Mouse (Mus musculus): ENCODE measurements around the gene Rps7. TPM values are rescaled to one million over a fixed set of nuclear protein-coding genes. Genes with fewer than 3 reads are reported as not detected.

The Rps7 gene
- polyA plus RNA-seq, 1 experiment from 2014 or later, result 979 TPM

GRCm38 (mm10) chr12:28623195-28623594 lies 12.6 kb downstream of the Rps7 start, which contains the start of gene Colec11:
Gene Colec11 (minus strand): TSS chr12:28623377.
- H3K4me3 ChIP-seq (ENCODE audit: low read depth, low read length), result no peak within 1 kb of the TSS
- no peak within 1 kb of the TSS for H3K27ac ChIP-seq (replicated peaks; ENCODE audit: low read depth, low read length)
- H3K4me1 ChIP-seq (ENCODE audit: control insufficient read depth, insufficient read depth, low read length), result 0 out of 2 replicates have a peak, but pooled peaks cover 5% of the 10 kb centered on the region
- no peak within 1 kb of the TSS for H3K9ac ChIP-seq (ENCODE audit: low read depth, low read length)
- DNase-seq (ENCODE audit: low spot score) (no peak), ATAC-seq (ENCODE audit: low read depth) (no peak)
- H3K4me2 ChIP-seq (ENCODE audit: low read depth, low read length), result no peak within 1 kb of the TSS
- 48% methylated on average over 5 of the region's 5 CpGs for WGBS
- no peaks in the 10 kb centered on the region for H3K9me3 ChIP-seq (ENCODE audit: control insufficient read depth, low read length)
- no peaks in the 10 kb centered on the region for H3K27me3 ChIP-seq (replicated peaks; ENCODE audit: control insufficient read depth, insufficient read depth, low read length)
- H3K36me3 ChIP-seq (ENCODE audit: control insufficient read depth, insufficient read depth, low read length), result peaks cover 2% of the 10 kb centered on the region; the same call in 1 of the 2 replicates

- no peak for ATAC-seq (ENCODE audit: low read depth)
- Histone ChIP-seq H3K27me3 (replicated peaks; ENCODE audit: control insufficient read depth, insufficient read depth, low read length) (no peaks in the 10 kb centered on the region), H3K4me1 (ENCODE audit: control insufficient read depth, insufficient read depth, low read length) (0 out of 2 replicates have a peak, but pooled peaks cover 5% of the 10 kb centered on the region), H3K9me3 (ENCODE audit: control insufficient read depth, low read length) (no peaks in the 10 kb centered on the region), H3K9ac (ENCODE audit: low read depth, low read length) (no peak overlapping the region), H3K4me2 (ENCODE audit: low read depth, low read length) (no peak overlapping the region), H3K36me3 (ENCODE audit: control insufficient read depth, insufficient read depth, low read length) (no peaks in the 10 kb centered on the region), H3K27ac (replicated peaks; ENCODE audit: low read depth, low read length) (no peak overlapping the region), H3K4me3 (ENCODE audit: low read depth, low read length) (no peak overlapping the region)
- 70% methylated on average over 1 of the region's 1 CpGs for WGBS
- DNase-seq (ENCODE audit: low spot score), result no peak
Measured at GRCm38 (mm10) chr12:28622641-28623040, 13.1 kb downstream of the Rps7 start.

- 51% methylated on average over 5 of the region's 5 CpGs for whole genome bisulfite sequencing
- DNase-seq (ENCODE audit: low spot score) (peak; percentile 48), ATAC-seq (ENCODE audit: low read depth) (no peak)
- Histone ChIP-seq H3K36me3 (ENCODE audit: control insufficient read depth, insufficient read depth, low read length) (no peaks in the 10 kb centered on the region), H3K4me3 (ENCODE audit: low read depth, low read length) (no peak overlapping the region), H3K4me2 (ENCODE audit: low read depth, low read length) (no peak overlapping the region), H3K4me1 (ENCODE audit: control insufficient read depth, insufficient read depth, low read length) (0 out of 2 replicates have a peak, but pooled peaks cover 5% of the 10 kb centered on the region), H3K9me3 (ENCODE audit: control insufficient read depth, low read length) (no peaks in the 10 kb centered on the region), H3K27me3 (replicated peaks; ENCODE audit: control insufficient read depth, insufficient read depth, low read length) (no peaks in the 10 kb centered on the region), H3K27ac (replicated peaks; ENCODE audit: low read depth, low read length) (no peak overlapping the region), H3K9ac (ENCODE audit: low read depth, low read length) (no peak overlapping the region)
Measured at GRCm38 (mm10) chr12:28622167-28622532, 13.6 kb downstream of the Rps7 start.

- H3K4me1 ChIP-seq (ENCODE audit: control insufficient read depth, insufficient read depth, low read length), result 0 out of 2 replicates have a peak, but pooled peaks cover 5% of the 10 kb centered on the region
- H3K27me3 ChIP-seq (replicated peaks; ENCODE audit: control insufficient read depth, insufficient read depth, low read length), result no peaks in the 10 kb centered on the region
- no peak overlapping the region for H3K4me2 ChIP-seq (ENCODE audit: low read depth, low read length)
- no peak overlapping the region for H3K4me3 ChIP-seq (ENCODE audit: low read depth, low read length)
- H3K9me3 ChIP-seq (ENCODE audit: control insufficient read depth, low read length), result no peaks in the 10 kb centered on the region
- no peak for DNase-seq (ENCODE audit: low spot score)
- no peak overlapping the region for H3K9ac ChIP-seq (ENCODE audit: low read depth, low read length)
- no peak overlapping the region for H3K27ac ChIP-seq (replicated peaks; ENCODE audit: low read depth, low read length)
- H3K36me3 ChIP-seq (ENCODE audit: control insufficient read depth, insufficient read depth, low read length), result no peaks in the 10 kb centered on the region
- 23% methylated on average over 7 of the region's 7 CpGs for WGBS
- no peak for ATAC-seq (ENCODE audit: low read depth)
Measured at GRCm38 (mm10) chr12:28621451-28622166, 14.1 kb downstream of the Rps7 start.

GRCm38 (mm10) chr12:28617297-28617696 lies 18.5 kb downstream of the Rps7 start:
- no peak for ATAC-seq (ENCODE audit: low read depth)
- Histone ChIP-seq H3K36me3 (ENCODE audit: control insufficient read depth, insufficient read depth, low read length) (no peaks in the 10 kb centered on the region), H3K4me2 (ENCODE audit: low read depth, low read length) (no peak overlapping the region), H3K4me1 (ENCODE audit: control insufficient read depth, insufficient read depth, low read length) (0 out of 2 replicates have a peak, but pooled peaks cover 3% of the 10 kb centered on the region), H3K27ac (replicated peaks; ENCODE audit: low read depth, low read length) (no peak overlapping the region), H3K27me3 (replicated peaks; ENCODE audit: control insufficient read depth, insufficient read depth, low read length) (no peaks in the 10 kb centered on the region), H3K4me3 (ENCODE audit: low read depth, low read length) (no peak overlapping the region), H3K9ac (ENCODE audit: low read depth, low read length) (no peak overlapping the region), H3K9me3 (ENCODE audit: control insufficient read depth, low read length) (no peaks in the 10 kb centered on the region)
- DNase-seq (ENCODE audit: low spot score), result no peak
- 72% methylated on average over 4 of the region's 4 CpGs for WGBS

GRCm38 (mm10) chr12:28614401-28614800 lies 21.4 kb downstream of the Rps7 start:
- Histone ChIP-seq H3K27ac (replicated peaks; ENCODE audit: low read depth, low read length) (no peak overlapping the region), H3K4me3 (ENCODE audit: low read depth, low read length) (no peak overlapping the region), H3K36me3 (ENCODE audit: control insufficient read depth, insufficient read depth, low read length) (no peaks in the 10 kb centered on the region), H3K9ac (ENCODE audit: low read depth, low read length) (no peak overlapping the region), H3K27me3 (replicated peaks; ENCODE audit: control insufficient read depth, insufficient read depth, low read length) (no peaks in the 10 kb centered on the region), H3K4me1 (ENCODE audit: control insufficient read depth, insufficient read depth, low read length) (no peaks in the 10 kb centered on the region), H3K4me2 (ENCODE audit: low read depth, low read length) (no peak overlapping the region), H3K9me3 (ENCODE audit: control insufficient read depth, low read length) (no peaks in the 10 kb centered on the region)
- WGBS, result 71% methylated on average over 7 of the region's 7 CpGs
- ATAC-seq (ENCODE audit: low read depth) (no peak), DNase-seq (ENCODE audit: low spot score) (no peak)

GRCm38 (mm10) chr12:28612391-28612790 lies 23.4 kb downstream of the Rps7 start:
- Histone ChIP-seq H3K27me3 (replicated peaks; ENCODE audit: control insufficient read depth, insufficient read depth, low read length) (no peaks in the 10 kb centered on the region), H3K4me1 (ENCODE audit: control insufficient read depth, insufficient read depth, low read length) (0 out of 2 replicates have a peak, but pooled peaks cover 3% of the 10 kb centered on the region), H3K36me3 (ENCODE audit: control insufficient read depth, insufficient read depth, low read length) (no peaks in the 10 kb centered on the region), H3K27ac (replicated peaks; ENCODE audit: low read depth, low read length) (no peak overlapping the region), H3K9me3 (ENCODE audit: control insufficient read depth, low read length) (no peaks in the 10 kb centered on the region), H3K4me3 (ENCODE audit: low read depth, low read length) (no peak overlapping the region), H3K9ac (ENCODE audit: low read depth, low read length) (no peak overlapping the region), H3K4me2 (ENCODE audit: low read depth, low read length) (no peak overlapping the region)
- ATAC-seq (ENCODE audit: low read depth) (no peak), DNase-seq (ENCODE audit: low spot score) (no peak)
- 40% methylated on average over 6 of the region's 6 CpGs for WGBS

- Histone ChIP-seq H3K4me2 (ENCODE audit: low read depth, low read length) (no peak overlapping the region), H3K4me1 (ENCODE audit: control insufficient read depth, insufficient read depth, low read length) (0 out of 2 replicates have a peak, but pooled peaks cover 3% of the 10 kb centered on the region), H3K27ac (replicated peaks; ENCODE audit: low read depth, low read length) (no peak overlapping the region; the same call in 1 of the 2 replicates), H3K36me3 (ENCODE audit: control insufficient read depth, insufficient read depth, low read length) (no peaks in the 10 kb centered on the region), H3K9me3 (ENCODE audit: control insufficient read depth, low read length) (no peaks in the 10 kb centered on the region), H3K4me3 (ENCODE audit: low read depth, low read length) (no peak overlapping the region), H3K27me3 (replicated peaks; ENCODE audit: control insufficient read depth, insufficient read depth, low read length) (no peaks in the 10 kb centered on the region), H3K9ac (ENCODE audit: low read depth, low read length) (no peak overlapping the region)
- WGBS, result 55% methylated on average over 17 of the region's 17 CpGs
- DNase-seq (ENCODE audit: low spot score) (peak; percentile 53), ATAC-seq (ENCODE audit: low read depth) (peak; percentile 55; the same call in 1 of the 2 replicates)
Measured at GRCm38 (mm10) chr12:28607546-28608305, 28.0 kb downstream of the Rps7 start.

Data from embryonic facial prominence, embryonic 14.5 days (tissue).